Mouse (Mus musculus): ENCODE results near the gene Gas7. TPM values are rescaled to one million over a fixed set of nuclear protein-coding genes. Genes with fewer than 3 reads are reported as not detected.

Gene Gas7
- polyA plus RNA-seq, 1 experiment from 2014 or later, result 2.7 TPM

DNA sequence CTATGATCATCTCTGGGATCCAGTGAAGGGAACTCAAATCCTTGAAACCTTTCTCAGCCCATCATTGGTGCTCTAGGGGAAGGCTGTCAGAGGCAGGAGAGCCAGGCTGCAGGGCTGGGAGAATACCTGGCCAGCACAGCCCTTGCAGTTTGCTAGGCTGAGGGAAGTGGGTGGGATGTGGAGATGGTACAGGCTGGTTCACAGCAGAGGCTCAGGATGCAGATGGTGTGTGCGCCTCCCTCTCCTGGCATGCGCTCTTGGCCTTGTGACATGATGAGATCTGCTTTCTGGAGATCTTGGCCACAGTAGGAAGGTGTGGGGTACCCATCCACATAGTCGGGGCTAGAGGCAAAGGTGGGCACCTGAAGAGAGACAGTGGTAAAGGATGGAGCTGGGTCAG is 209.0 kb downstream of the Gas7 start:
- Histone ChIP-seq H3K9me3 (replicated peaks) (no peaks in the 10 kb centered on the region), H3K4me3 (no peak overlapping the region), H3K4me1 (peaks cover 6% of the 10 kb centered on the region), H3K36me3 (no peaks in the 10 kb centered on the region), H3K27ac (no peak overlapping the region), H3K27me3 (ENCODE audit: low read depth, poor library complexity, severe bottlenecking) (no peaks in the 10 kb centered on the region)
- DNase-seq (ENCODE audit: low spot score), result no peak
- 85% methylated on average over 3 of the region's 3 CpGs for WGBS

DNA sequence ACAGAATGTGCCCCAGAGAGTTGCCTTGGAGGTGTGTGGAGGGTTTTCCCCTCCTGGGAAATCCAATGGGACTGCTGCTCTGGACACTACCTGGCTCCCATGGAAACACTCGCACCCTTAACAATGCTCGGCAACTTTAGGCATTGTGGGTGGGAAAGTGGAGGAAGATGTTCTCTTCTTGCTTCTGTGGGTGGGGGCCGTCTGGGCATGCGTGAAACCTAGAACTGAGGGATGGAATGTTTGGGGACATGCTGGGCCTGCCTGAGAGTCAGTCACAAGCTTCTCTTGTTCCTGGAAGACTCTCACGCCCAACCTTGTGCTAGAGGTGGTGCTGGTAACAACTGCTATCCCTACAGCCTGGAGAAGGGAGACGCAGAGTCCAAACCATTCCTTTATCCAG is 209.7 kb downstream of the Gas7 start:
- no peaks in the 10 kb centered on the region for H3K27me3 ChIP-seq (ENCODE audit: low read depth, poor library complexity, severe bottlenecking)
- no peak for DNase-seq (ENCODE audit: low spot score)

DNA sequence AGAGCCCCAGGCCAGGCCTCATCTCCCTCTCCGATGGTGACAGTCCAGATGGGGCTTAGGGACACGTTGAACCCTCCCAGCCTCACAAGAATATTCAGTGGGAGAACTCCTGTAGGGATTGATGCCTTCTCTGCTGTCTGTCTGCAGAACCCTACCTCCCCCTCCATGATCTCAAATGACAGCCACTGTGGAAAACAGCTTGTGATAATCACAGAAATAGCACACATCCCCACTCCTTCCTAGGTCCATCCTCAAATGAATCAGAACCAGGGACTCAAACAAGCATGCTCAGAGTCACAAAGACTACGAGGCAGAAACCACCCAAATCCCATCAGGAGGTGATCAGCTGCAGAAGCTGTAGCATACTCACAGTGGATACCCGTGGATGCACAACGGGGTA is 210.9 kb downstream of the Gas7 start:
- Histone ChIP-seq H3K4me1 (peaks cover 6% of the 10 kb centered on the region), H3K27ac (no peak overlapping the region), H3K36me3 (no peaks in the 10 kb centered on the region), H3K4me3 (no peak overlapping the region), H3K27me3 (ENCODE audit: low read depth, poor library complexity, severe bottlenecking) (no peaks in the 10 kb centered on the region), H3K9me3 (replicated peaks) (no peaks in the 10 kb centered on the region)
- no peak for DNase-seq (ENCODE audit: low spot score)
- WGBS, result 87% methylated on average over 5 of the region's 5 CpGs

More for the DNA sequence above, 209.7 kb downstream of the Gas7 start:
- H3K4me3 ChIP-seq, result no peak overlapping the region
- H3K4me1 ChIP-seq, result peaks cover 6% of the 10 kb centered on the region
- WGBS, result 86% methylated on average over 6 of the region's 6 CpGs
- H3K9me3 ChIP-seq (replicated peaks), result no peaks in the 10 kb centered on the region
- H3K36me3 ChIP-seq, result no peaks in the 10 kb centered on the region
- no peak overlapping the region for H3K27ac ChIP-seq

DNA sequence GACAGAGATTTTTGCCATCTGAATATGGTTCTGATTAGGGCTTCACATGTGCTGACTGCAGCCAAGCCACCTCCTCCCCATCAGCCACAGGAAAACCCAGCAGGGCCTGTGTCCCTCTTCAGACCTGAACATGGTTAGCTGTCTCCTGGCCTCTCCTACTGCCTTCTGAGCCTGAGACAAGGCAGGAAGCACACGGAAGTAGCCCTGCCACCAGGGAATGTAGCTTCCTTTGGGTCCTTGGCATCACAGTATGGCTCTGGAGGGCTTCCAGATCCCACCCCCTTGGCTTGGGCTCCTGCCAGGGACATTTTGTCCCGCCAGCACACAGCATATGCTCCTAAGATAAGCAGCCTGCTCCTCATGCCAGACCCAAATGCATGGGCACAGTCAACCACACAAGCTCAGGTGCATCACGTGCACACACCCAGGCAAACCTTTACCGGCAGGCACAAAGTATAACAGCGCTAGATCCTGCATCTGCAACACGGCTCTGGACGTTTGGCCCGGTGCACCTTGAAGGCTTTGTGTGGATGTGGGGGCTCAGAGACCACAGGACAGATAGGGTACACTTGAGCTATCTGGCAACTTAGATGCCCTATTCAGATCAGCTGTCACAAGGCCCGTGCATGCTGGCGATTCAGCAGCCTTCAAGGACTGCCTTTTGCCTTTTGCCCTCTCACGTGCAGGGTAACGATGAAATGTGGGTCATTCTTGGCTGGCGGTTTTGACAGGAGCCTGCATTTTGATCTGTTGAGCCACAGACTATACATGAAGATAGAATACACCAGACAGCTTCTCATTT is 212.5 kb downstream of the Gas7 start:
- no peaks in the 10 kb centered on the region for H3K9me3 ChIP-seq (replicated peaks)
- no peaks in the 10 kb centered on the region for H3K27me3 ChIP-seq (ENCODE audit: low read depth, poor library complexity, severe bottlenecking)
- H3K4me3 ChIP-seq, result no peak overlapping the region
- DNase-seq (ENCODE audit: low spot score), result no peak
- H3K36me3 ChIP-seq, result no peaks in the 10 kb centered on the region
- WGBS, result 90% methylated on average over 13 of the region's 13 CpGs
- peaks cover 6% of the 10 kb centered on the region for H3K4me1 ChIP-seq
- no peak overlapping the region for H3K27ac ChIP-seq

DNA sequence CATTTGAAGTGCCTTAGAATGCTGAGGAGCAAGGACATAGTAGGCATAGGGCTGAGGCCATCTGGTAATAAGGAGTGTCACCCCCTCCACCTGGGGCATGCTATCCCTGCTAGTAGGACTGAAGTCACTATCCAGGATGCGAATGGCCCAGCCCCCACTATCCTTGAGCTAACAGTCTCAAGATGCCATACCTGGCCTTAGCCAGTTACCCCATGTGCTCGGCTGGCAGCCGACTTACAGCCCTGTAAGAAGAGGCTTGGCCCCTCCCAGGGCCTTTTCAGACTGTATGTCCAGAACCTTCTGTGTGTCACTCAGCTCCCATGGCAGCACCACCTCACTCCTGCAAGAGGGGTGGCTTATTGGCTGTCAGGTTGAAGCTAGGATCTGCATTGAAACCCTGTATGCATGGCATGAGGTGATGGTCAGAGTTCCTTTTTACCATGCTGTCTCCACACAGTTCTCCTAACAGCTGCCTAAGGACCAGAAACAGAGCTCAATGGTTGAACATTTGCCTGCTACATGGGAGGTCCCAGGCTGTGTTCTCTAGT is 213.3 kb downstream of the Gas7 start:
- Histone ChIP-seq H3K27me3 (ENCODE audit: low read depth, poor library complexity, severe bottlenecking) (no peaks in the 10 kb centered on the region), H3K36me3 (no peaks in the 10 kb centered on the region), H3K27ac (no peak overlapping the region), H3K9me3 (replicated peaks) (no peaks in the 10 kb centered on the region), H3K4me1 (peaks cover 6% of the 10 kb centered on the region), H3K4me3 (no peak overlapping the region)
- 90% methylated on average over 3 of the region's 3 CpGs for WGBS
- DNase-seq (ENCODE audit: low spot score), result no peak

DNA sequence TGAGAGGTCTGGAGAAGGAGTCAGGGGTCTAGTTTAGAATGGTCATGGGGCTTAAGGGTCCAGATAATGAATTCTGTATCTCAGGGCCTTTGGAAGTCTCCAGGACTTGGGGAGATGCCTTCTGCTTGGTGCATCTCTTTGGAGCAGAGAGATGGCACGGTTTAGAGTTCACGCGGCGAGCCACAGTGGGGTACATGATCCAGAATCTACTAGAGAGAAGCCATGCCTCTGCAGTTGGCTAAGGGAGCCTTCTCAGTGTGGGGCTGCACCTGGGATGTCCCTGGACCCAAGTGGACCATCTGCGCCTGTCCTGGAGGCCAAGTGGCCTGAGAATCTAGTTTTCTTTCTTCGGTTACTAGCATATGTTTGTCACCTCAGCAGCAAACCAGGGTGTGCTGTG is 214.8 kb downstream of the Gas7 start:
- no peak for DNase-seq (ENCODE audit: low spot score)
- no peak overlapping the region for H3K27ac ChIP-seq
- H3K27me3 ChIP-seq (ENCODE audit: low read depth, poor library complexity, severe bottlenecking), result no peaks in the 10 kb centered on the region
- no peak overlapping the region for H3K4me3 ChIP-seq
- WGBS, result 95% methylated on average over 6 of the region's 6 CpGs
- H3K36me3 ChIP-seq, result no peaks in the 10 kb centered on the region
- H3K4me1 ChIP-seq, result peaks cover 6% of the 10 kb centered on the region
- no peaks in the 10 kb centered on the region for H3K9me3 ChIP-seq (replicated peaks)

DNA sequence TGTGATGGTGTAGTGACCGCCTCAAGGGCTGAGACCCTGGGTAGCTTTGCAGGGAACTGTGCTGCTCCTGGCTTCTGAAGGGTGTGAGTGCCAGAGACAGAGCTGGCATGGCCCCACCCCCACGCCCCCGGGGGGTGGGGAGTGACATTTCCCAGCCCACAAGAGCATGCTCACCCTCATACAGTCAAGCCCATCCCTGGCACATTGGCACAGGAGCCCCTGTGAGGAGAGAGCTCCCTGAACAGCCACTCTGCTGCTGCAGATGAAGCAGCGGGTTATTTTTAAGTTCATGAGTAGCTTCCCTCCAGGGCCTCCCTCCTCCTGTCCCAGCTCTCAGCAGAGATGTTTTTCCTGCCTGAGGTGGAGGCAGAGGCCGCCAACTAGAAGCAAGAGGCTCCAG is 216.9 kb downstream of the Gas7 start:
- Histone ChIP-seq H3K4me1 (peaks cover 6% of the 10 kb centered on the region), H3K9me3 (replicated peaks) (no peaks in the 10 kb centered on the region), H3K27me3 (ENCODE audit: low read depth, poor library complexity, severe bottlenecking) (no peaks in the 10 kb centered on the region), H3K36me3 (no peaks in the 10 kb centered on the region), H3K27ac (no peak overlapping the region), H3K4me3 (no peak overlapping the region)
- DNase-seq (ENCODE audit: low spot score), result no peak
- WGBS, result 78% methylated on average over 5 of the region's 5 CpGs

DNA sequence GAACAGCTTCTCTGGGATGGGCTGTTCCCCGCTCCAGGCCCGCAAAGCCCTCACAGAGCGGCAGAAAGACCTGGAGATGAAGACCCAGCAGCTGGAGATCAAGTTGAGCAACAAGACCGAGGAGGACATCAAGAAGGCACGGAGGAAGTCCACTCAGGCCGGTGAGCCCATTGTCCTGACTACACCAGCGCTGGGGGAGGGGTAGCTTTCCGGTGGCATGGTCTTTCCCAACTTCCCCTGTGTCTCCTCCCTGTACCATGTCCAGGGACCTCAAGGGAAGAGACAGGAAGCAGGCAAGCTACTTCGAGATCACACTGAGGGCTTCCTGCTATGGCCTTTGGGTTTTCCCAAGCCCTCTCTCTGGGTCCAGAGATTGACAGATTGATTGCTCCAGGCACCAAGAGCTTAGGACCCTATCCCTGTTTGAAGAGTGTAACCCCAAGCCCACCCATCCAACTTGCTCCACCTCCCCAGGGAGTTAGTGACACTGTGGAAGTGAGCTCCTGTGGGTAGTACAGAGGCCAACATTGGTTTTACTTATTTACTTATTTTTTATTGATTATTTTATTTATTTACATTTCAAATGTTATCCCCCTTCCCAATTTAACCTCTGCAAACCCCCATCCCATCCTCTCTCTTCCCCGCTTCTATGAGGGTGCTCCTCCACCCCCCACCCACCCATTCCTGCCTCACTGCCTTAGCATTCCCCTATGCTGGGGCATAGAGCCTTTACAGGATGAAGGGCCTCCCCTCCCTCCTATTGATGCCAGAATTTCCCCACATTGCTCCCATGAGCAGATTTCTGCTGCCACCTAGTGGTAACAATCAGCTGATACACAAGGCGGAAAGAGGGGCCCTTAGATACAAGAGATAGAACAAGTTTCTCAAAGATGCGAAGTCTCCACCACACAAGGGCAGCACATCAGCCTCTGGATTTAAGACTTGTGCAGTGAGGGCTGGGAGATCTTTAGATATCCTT is 220.6 kb downstream of the Gas7 start:
- H3K36me3 ChIP-seq, result no peaks in the 10 kb centered on the region
- DNase-seq (ENCODE audit: low spot score), result peak; percentile 50
- WGBS, result 67% methylated on average over 12 of the region's 12 CpGs
- no peak overlapping the region for H3K4me3 ChIP-seq
- H3K27ac ChIP-seq, result no peak overlapping the region
- H3K9me3 ChIP-seq (replicated peaks), result no peaks in the 10 kb centered on the region
- H3K27me3 ChIP-seq (ENCODE audit: low read depth, poor library complexity, severe bottlenecking), result no peaks in the 10 kb centered on the region
- H3K4me1 ChIP-seq, result no peaks in the 10 kb centered on the region

DNA sequence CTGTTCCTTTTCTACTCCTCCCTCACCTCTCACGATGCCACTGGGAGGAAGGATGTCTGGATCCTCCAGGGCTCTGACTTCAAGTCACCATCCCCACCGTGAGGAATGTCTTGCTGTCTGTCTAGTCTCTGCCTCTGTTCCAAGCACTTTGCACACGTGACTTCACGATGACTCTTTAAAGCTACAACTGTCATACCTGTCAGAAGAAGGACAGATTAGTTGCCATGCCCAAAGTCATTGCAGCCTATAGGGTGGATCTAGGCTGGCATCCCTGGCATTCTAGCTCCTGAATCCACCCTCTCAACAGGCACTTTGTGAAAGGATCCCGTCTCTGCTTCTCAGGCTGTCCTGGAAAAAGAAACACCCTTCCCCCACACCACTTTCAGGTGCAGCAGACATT is 224.1 kb downstream of the Gas7 start:
- no peak overlapping the region for H3K4me3 ChIP-seq
- no peak for DNase-seq (ENCODE audit: low spot score)
- H3K27me3 ChIP-seq (ENCODE audit: low read depth, poor library complexity, severe bottlenecking), result no peaks in the 10 kb centered on the region
- H3K4me1 ChIP-seq, result no peaks in the 10 kb centered on the region
- no peaks in the 10 kb centered on the region for H3K36me3 ChIP-seq
- H3K27ac ChIP-seq, result no peak overlapping the region
- no peaks in the 10 kb centered on the region for H3K9me3 ChIP-seq (replicated peaks)
- 81% methylated on average over 5 of the region's 5 CpGs for WGBS

DNA sequence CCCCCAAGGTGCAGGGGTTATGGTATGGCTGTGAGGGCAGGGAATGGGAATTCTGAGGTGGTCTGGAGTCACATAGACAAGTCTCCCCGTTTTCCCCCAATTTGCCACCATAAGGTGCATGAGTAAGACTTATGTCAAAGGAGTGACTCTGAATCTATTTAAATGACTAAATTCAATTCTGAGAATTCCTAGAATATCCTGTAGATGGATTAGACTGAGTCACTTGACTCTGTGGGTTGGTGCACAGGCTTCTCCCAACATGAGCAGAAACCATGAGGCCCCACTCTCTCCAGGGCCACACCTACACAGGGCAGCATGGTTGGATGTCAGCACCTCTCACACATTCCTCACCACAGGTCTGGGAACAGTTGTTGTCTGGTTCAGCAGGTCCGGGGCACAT is 224.7 kb downstream of the Gas7 start:
- no peak overlapping the region for H3K27ac ChIP-seq
- no peak for DNase-seq (ENCODE audit: low spot score)
- WGBS, result 95% methylated on average over 2 of the region's 2 CpGs
- no peaks in the 10 kb centered on the region for H3K27me3 ChIP-seq (ENCODE audit: low read depth, poor library complexity, severe bottlenecking)
- H3K36me3 ChIP-seq, result no peaks in the 10 kb centered on the region
- H3K4me1 ChIP-seq, result no peaks in the 10 kb centered on the region
- H3K9me3 ChIP-seq (replicated peaks), result no peaks in the 10 kb centered on the region
- H3K4me3 ChIP-seq, result no peak overlapping the region

DNA sequence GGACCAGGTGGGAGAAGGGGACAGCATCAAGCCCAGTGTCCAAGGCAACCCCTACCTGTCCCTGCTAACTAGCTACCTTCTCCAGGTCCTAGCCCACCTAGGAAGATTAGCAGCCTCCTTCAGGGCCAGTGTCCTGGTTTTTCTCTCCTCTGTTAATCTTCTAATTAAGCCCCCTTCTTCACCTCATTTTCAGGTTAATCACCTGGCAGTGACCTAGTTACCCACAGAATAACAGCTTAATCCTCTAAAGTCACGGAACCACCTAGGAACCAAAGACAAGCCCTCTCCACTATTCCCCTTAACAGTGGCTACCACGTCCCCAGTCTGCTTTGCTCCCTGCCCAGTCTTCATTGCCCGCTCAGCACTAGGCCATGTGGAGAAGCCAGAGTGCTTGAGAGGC is 226.6 kb downstream of the Gas7 start:
- Histone ChIP-seq H3K4me1 (no peaks in the 10 kb centered on the region), H3K4me3 (no peak overlapping the region), H3K27me3 (ENCODE audit: low read depth, poor library complexity, severe bottlenecking) (no peaks in the 10 kb centered on the region), H3K9me3 (replicated peaks) (no peaks in the 10 kb centered on the region), H3K36me3 (no peaks in the 10 kb centered on the region), H3K27ac (no peak overlapping the region)
- 77% methylated on average over 3 of the region's 3 CpGs for WGBS
- no peak for DNase-seq (ENCODE audit: low spot score)

DNA sequence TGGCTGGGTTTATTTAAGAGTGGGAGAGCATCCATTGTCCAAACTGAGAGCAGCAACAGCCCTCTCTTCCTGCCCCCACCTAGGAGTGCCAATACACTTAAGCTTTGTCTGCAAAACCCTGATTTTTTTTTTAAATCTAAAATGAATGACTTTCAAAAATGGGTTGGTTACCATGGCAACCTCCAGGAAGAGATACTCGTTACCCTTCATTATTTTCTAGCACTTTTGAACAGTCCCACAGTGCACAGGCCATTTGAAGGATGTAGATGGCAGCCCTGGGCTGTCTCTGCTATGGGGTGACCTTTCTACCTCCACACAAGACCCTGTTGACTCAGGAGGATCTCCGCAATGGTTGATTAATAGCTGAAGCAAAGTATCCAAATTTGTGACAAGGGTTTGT is 230.9 kb downstream of the Gas7 start:
- DNase-seq (ENCODE audit: low spot score), result no peak
- no peaks in the 10 kb centered on the region for H3K36me3 ChIP-seq
- no peaks in the 10 kb centered on the region for H3K9me3 ChIP-seq (replicated peaks)

More for the DNA sequence above, 230.9 kb downstream of the Gas7 start:
- 87% methylated on average over 2 of the region's 2 CpGs for WGBS
- peaks cover 9% of the 10 kb centered on the region; the same call in 1 of the 2 replicates for H3K4me1 ChIP-seq
- no peaks in the 10 kb centered on the region for H3K27me3 ChIP-seq (ENCODE audit: low read depth, poor library complexity, severe bottlenecking)
- no peak overlapping the region for H3K4me3 ChIP-seq
- no peak overlapping the region for H3K27ac ChIP-seq

Measured in limb, embryonic 10.5 days (tissue).